Mouse (Mus musculus): ENCODE results near the gene Spata21.

Gene Spata21

DNA sequence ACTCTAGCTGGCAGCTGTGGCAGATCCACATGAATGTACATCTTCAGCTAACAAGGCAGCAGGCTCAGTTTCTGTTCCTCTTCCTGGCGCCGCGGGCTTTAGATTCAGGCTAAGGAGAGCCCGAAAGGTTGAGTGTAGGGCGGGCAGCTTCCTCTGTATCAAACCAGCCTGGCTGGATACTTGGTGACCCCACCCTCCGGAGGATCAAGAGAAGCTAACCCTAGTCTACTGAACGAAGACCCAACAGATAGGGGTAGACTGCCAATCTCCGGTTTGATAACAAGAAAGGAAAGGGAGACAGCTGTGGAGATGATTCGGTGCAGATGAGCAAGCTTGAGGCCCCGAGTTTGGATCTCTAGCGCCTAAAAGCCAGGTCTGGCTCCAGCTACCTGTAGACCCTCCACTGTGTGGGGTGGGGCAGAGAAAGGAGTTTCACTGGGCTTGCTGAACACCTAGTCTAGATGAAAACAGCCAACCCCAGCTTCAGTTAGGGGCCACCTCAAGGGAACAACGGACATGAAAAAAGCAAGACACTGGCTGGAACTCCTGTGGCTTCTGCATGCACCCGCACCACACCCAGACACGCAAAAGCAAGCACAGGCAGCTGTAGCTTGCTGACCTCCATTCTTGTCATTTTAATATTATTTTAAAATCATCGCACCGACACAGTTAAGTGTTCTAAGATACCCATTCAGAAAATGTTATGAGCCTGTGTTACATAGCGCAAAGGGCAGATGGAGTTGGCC, 11.2 kb upstream of the Spata21 start:
- no peak for DNase-seq (ENCODE audit: low spot score)

DNA sequence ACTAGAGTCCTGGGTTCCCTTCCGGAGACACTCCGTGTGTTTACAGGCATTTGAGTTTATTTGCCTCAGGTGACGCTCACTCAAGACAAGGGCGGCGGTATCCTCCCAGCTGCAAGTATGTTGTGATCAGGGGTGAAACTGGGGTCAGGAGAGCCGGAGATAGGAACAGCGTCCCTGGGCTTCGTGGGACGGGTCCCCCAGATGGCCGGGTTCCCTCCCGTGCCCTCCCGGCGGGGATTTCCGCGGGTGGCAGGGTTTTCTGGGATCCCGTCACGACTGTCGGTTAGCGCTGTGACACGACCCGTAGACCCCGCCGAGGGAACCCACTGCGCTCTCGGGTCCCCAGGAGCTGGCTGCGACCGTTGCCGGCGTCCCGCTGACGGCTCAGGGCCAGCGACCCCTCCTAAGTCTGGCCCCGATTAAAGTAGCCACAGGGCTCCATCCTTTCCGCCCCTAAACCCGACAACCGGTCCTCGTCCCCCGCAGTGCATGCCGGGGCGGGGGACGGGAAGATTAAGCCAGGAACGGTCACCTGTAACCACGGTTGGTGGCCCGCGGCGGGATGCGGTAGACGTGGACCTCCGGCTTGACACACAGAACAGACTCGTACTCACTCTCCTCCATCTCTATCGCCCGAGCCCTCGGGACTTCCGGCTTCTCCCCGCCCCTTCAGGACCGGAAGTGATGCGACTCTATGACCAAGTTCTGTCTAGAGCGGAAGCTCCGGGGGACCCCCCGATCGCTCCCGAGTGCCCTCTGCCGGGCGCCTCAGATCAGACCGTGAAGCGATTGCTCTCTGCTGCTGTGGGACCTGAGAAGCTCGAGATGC, 10.2 kb upstream of the Spata21 start, which contains the start of gene Necap2:
Necap2 (minus strand) TSS at position 677 of the 829 bp plus-strand sequence.
- peak; percentile 94 for DNase-seq (ENCODE audit: low spot score)

DNA sequence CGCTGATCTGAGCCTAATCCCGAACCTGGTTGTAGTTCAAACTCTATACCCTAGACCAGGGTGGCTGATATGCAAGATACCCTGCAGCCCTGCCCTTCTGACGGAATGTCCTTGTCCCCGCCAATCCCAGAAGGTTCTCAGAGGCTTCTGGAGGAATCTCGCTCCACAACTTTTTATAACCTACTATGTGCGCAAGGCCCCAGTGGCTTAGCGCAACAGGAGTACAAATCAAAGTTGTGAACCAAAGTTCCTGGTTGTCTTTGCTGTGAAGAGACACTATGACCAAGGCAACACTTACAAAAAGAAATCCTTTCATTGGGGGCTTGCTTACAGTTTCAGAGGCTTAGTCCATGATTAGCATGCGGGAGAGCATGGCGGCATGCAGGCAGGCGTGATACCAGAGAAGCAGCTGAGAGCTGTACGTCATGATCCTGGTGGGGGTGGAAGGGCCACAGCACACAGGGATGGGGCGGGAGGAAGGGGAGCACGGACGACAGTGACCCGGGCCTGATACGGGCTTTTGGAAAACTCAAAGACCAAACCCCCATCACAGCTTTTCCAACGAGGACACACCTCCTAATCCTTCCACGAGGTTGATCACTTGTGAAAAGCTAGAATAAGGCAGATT, 9.5 kb upstream of the Spata21 start:
- no peak for DNase-seq (ENCODE audit: low spot score)

DNA sequence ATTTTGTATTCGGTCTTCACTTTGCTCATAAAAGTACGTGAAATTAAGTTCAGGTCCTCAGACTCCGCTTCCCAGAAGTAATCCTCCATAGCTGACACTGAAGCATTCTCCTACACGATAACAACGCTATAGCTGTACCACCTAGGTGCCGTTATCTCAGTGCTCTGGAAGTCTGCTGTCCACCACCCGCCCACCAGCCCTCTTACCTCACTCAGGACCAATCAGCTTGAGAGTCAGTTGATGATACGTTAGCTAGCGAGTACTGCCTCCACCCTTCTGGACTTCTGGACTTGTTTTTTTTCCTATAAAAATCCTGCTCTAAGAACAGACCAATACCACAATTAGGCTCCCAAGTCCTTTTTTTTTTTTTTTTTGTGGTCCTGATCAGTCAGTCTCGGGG, 1.3 kb upstream of the Spata21 start:
- no peak for DNase-seq (ENCODE audit: low spot score)

DNA sequence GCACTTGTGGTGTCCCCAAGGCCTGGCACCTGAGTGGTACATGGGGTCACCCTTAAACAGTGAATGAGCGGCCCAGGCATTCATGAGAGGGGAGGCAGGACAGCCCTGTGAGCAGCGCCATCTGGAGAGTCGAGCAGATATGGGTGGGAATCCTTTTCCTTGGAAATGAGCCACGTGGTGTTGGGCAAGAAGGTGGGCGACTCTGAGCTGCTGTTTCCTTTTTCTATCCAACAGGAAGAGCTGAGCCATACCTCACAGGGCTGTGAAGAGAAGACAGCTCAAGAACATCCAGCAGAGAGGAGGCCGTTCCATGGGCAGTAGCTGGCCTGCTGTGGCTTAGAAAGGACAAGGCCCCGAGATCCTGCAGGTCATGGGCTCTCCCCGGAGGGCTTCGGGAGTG, 581 bp downstream of the Spata21 start:
- no peak for DNase-seq (ENCODE audit: low spot score)

DNA sequence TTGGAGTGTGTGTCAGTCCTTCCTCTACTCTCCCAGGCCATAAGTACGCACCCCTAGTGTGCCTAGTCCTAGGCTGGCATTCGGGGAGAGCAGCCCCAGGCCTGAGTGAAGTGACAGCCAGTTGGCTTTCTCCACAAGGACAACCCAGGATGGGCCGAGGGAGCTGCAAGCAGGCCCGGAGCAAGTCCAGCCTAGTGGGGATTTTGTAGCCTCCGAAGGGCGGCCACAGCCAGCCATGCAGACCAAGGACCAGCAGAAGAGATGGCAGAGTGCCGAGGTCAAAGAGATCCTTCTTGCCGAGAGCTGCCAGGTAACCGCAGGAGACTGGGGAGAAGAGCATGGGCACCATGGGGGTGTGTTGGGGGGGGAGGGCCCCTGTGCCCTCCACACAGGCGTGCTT, 6.9 kb downstream of the Spata21 start:
- no peak for DNase-seq (ENCODE audit: low spot score)

DNA sequence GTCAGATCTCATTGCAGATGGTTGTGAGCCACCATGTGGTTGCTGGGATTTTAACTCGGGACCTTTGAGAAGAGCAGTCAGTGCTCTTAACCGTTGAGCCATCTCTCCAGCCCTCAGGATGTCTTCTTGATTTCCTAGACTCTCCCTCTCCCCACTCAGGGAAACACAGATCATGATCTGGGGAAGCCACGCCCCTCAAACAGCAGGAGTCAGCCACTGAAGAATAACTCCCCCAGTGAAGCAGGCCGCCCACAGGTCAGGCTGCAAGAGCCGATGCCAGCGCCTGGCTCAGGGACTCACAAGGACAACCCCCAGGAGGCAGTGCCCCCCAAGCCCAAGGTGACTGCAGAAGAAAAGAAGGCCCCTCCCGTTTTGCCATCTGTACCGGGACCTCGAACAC, 8.6 kb downstream of the Spata21 start:
- no peak for DNase-seq (ENCODE audit: low spot score)

DNA sequence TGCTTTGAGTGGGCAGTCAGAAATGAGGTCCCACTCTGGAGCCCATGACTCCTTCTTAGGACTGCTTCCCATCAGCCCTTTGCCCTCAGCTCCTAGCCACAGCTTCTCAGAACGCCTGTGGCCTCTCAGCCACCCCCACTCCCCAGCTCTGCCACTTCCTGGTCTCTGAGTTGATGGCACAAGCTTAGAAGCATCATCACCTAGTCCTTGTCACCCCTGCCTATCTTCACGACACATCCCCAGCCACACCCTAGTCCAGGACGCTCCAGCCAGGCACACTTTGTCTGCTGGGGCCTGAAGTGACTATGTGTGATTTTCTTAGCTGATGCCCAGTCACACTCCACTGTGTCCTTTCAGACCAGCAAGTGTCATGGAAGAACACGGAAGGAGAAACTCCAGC, 10.8 kb downstream of the Spata21 start:
- no peak for DNase-seq (ENCODE audit: low spot score)

DNA sequence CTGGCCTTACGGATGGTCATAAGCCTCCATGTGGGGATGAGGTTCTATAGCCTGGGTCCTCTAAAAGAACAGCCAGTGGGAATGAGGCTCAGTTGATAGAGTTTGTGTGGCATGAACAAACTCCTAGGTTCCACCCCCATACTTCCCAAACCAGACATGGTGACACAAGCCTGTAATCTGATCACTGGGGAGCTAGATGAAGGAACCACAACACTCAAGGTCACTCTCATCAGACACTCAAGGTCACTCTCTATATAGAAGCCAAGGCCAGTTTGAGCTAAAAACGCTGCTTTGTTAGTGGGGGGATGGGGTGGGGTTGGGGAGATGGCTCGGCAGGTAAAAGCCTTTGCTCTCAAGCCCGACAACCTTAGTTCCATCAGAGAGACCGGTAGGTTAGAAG, 11.8 kb downstream of the Spata21 start:
- no peak for DNase-seq (ENCODE audit: low spot score)

DNA sequence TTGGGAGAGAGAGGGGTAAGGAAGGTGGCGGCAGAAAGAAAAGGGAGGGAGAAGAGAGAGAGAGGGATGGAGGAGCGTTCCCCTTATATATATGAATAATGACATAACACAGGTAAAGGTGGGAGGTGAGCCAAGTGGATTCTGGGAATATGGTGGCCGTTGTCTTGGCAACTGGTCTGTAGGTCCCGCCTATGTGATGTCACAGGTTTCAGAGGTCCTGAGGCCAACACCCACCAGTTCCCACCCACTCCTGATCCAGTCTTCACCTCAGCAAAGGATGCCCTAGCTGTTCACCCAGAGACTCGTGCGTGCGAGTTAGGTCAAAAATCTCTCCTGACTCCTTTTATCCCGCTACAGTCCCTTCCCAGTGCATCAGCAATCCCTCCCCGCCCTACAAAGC, 13.2 kb downstream of the Spata21 start:
- no peak for DNase-seq (ENCODE audit: low spot score)

DNA sequence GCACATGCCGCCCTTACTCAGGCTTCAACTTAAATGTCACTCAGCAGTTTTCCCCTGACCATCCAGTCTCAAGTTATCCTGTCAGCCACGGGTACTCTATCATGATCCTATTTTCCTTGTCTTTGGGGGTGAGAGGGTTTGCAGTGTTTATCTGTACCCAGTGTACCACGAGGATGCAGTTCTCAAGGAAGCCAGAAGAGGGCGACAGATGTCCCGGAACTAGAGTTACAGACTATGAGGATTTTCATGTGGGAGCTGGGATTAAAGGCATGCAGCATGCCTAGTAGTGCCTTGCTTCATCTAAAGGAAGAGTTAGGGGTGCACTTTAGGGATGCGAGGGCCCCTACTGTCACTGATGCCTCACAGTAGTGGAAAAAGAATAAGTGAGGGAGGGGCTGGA, 13.7 kb downstream of the Spata21 start:
- DNase-seq (ENCODE audit: low spot score), result no peak

DNA sequence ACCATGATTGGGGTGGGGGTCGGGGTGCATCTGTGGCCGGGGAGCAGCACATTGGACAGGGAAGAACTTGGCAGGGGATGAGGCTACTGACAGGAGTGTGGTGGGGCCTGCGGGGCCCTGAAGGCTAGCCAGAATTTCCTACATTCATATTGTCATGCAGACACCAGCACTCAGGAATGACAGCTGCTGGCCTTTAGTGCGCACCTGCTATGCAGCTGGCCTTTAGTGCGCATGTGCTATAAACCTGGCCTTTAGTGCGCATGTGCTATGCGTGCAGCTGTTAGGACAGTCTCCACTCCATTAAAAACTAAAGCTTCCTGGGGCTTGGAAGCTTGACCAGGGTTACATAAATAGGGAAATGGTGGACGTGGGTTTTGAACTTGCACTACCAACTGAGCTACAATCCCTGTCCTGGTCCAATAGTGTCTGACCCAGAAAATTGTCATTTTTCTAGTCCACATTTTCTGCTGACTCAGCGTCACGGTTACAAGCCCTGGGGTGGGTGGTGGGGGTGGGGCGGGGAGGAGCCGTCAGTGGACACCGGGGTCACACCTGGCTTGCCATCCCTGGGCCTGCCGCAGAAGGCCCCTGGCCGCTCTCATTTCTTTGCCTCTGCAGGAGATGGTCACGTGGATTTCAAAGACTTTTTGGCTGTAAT, 18.5 kb downstream of the Spata21 start:
- no peak for DNase-seq (ENCODE audit: low spot score)

DNA sequence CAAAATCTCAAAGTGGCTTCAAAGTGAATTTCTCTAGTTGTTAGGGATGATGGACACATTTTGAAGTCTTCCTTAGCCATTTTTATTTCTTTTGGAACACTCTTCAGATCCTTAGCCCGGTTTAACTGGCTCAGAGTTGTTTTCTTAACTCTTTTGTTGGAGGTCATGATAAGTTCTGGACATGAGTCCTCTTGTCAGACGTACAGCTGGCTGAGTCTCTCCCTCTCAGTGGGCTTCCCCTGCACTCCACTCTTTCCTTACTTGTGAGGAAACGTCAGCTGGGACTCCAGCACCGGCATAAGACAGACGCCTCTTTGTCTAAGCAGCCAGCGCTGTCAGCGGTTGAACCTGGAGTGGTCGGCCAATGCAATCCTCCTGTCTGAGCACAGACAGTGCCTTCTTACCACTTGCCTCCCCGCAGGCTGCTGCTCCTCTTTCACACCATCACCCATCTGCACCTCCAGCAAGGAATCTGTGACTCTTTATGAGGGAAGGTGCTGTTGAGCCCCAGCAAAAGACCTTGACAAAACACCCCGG, 20.1 kb downstream of the Spata21 start:
- DNase-seq (ENCODE audit: low spot score), result no peak

DNA sequence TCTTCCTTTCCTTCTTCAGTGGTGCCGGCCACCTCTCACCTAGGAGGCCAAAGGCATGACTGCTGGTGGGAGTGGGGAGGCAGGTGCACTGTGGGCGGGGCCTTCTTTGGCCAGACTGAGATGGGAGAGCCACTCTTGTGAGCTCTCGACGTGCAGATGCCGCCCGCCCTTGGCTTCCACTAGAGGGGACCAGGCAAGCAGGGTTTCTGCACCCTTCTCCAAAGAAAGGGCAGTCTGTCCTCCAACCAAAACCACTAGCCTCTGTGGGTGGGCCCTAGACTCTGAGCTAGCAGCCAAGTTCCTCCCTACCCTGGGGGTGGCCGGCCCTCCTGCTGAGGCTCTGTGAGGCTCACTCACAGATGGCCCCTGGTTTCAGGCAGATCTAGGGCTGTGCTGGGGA, 25.7 kb downstream of the Spata21 start:
- DNase-seq (ENCODE audit: low spot score), result no peak

DNA sequence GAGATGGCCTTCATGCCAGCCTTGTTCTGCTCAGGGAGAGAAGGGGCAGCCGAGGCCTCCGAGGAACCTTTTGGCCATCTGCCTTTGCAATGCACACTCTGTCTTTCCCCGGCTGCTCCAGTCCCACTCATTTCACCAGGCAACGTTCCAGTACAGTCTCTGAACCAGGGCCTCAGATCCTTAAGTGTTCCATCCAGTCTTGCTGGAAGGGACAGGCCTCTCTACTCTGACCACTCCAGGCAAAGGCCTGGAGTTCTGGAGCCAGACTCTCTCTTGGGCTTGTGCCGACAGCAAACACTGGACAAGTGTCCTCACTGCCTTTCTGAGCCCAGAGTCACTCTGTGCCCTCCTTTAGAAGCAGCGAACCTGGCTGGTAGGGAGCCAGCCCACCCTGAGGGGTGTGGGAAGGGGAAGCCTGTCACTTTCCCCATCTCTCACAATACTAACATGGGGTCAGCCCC, 26.4 kb downstream of the Spata21 start:
- peak; percentile 49 for DNase-seq (ENCODE audit: low spot score)

DNA sequence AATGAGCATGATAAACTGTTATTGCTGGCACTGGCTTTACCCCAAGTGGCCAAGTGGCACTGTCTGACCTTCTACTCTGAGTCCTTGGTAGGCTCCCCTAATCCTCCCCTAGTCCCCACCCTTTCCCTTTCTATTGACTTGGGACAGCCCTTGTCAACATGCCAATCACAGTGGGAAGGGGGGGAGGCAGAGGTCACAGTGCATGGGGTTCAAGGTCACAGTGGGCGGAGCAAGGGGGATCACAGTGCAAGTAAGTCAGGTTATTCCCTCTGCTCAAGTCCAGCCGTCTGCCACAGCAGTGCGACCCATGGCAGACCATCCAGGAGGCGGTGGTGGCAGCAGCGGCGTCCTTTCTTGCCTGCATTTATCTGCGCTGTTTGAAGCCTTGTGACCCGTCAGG, 27.3 kb downstream of the Spata21 start:
- DNase-seq (ENCODE audit: low spot score), result no peak

DNA sequence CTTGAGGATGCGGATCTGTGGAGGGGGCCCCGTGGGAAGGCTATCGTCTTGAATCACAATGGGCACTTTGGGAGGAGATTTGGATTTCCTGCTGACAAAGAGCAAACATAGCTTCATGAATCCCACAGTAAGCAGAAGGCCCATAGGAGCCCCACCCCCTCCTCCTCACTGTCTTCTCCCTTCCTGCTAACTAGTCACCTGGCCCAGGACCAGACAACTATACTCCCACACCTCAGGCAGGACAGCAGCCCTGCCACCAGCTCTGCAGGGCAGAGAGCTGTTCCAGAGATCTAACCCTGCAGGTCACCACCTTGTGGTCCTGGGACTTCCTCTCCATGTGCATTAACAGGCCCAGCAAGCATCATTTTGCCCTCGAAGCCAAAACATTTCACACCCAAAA, 30.6 kb downstream of the Spata21 start:
- no peak for DNase-seq (ENCODE audit: low spot score)

DNA sequence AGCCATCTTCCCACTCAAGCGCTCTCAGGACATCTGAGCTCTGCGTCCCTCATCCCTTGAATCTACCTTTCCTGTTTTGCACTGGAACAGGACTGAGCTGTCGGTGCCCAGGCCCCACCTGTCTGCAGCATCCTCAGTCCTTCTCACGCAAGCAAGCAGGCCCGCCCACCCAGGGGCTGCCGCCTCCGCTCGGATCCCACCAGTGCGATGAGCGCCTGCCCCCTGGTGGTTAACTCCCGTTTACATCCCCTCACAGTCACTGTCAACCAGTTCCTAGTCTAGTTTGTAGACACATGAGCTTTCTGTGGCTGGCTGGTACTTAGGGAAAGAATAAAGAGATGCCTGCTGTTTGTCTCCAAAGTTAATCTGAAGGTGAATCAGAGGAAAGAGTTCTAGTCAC, 32.6 kb downstream of the Spata21 start:
- DNase-seq (ENCODE audit: low spot score), result peak; percentile 71

DNA sequence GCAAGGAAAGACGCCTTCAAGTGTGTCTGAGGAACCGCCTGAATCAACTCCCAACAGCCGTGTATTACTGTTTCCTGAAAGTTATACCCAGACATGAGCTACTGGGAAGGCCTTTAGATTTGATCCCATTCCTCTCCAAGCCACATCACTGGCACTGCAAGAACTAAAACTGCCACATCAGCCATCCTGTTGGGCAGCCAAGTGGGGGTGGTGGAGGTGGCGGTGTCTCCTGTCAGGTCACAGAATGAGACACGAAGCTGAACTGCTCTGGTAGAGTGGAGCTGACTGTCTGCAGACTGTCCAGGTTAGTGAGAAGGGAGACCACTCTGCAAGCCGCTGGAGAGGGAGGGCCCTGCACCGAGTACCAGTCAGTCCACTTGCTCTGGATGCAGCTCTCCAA, 34.5 kb downstream of the Spata21 start:
- no peak for DNase-seq (ENCODE audit: low spot score)

DNA sequence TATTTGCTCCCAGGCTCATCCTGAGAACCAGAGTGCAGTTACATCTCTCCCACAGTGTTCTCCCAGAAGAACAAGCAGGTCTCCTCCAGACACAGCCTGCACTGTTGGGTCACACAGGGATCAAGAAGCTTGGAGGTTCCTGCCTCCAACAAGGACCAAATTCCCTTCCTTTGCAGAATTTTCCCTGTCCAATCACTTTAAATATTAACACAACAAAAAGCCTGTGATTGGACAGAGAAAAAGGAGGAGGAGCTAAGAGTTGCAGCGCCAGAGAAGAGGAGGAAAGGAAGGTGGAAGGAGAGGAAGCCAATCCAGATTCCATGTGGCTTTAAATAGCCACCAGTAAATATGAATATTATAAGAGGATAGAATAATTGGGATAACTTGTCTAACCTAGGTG, 34.9 kb downstream of the Spata21 start:
- no peak for DNase-seq (ENCODE audit: low spot score)

DNA sequence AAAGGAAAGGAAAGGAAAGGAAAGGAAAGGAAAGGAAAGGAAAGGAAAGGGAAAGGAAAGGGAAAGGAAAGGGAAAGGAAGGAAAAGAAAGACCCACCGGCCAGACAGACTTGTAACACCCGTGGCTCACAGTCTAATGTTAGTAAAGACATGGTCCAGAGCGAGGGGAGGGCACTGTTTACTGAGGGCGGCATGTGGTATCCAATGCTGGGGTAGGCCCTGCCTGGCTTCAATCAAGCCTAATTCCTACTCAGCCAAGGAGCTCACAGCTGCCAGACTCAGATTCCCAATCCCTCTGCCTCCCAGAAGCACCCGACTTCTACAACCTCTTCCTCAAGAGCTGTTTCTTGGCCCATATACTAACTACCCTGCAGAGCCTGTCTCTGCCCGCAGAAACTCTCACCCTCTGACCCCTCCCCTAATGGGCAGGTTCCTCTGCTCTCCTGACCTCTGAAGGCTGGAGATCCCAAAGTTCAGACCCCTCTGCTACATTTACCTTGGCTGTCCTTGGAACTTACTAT, 41.1 kb downstream of the Spata21 start:
- DNase-seq (ENCODE audit: low spot score), result no peak
